ENCODE assay signal across 15 mouse cellular contexts in genomic region chr7:70575614-70576013, GRCm38 (mm10).
"Had no signal": no experiment of that assay in that cellular context is flagged by ENCODE, and none has a peak within 500 bp of the region (broad histone marks: within the 10 kb centered on the region; RNA-seq: fewer than 3 reads in every experiment).

No protein-coding gene starts in this region.

- H3K9ac ChIP-seq: hindbrain, embryonic 14.5 days; intestine, embryonic 15.5 days; limb, embryonic 13.5 days; liver, embryonic 15.5 days; midbrain, embryonic 12.5 days; neural tube, embryonic 13.5 days had no signal

- H3K27ac ChIP-seq: hindbrain, embryonic 14.5 days; intestine, embryonic 15.5 days; kidney, postnatal 0 days; limb, embryonic 13.5 days; liver, embryonic 15.5 days; midbrain, embryonic 12.5 days; neural tube, embryonic 13.5 days had no signal

- DNase-seq: kidney, adult 2 months; left cerebral cortex, postnatal 4 days; retina, postnatal 1 day; right cerebral cortex, postnatal 14 days; thymus, adult 2 months; thymus, postnatal 25 days had no signal

- H3K36me3 ChIP-seq: intestine, embryonic 15.5 days; limb, embryonic 13.5 days; liver, embryonic 15.5 days; midbrain, embryonic 12.5 days; neural tube, embryonic 13.5 days had no signal

- H3K9me3 ChIP-seq: intestine, embryonic 15.5 days; limb, embryonic 13.5 days; liver, embryonic 15.5 days; midbrain, embryonic 12.5 days; neural tube, embryonic 13.5 days had no signal

- H3K4me3 ChIP-seq: intestine, embryonic 15.5 days; limb, embryonic 13.5 days; liver, embryonic 15.5 days; midbrain, embryonic 12.5 days; neural tube, embryonic 13.5 days had no signal

- ATAC-seq: intestine, embryonic 15.5 days; midbrain, embryonic 16.5 days had no signal

- H3K4me2 ChIP-seq: hindbrain, embryonic 14.5 days; intestine, embryonic 15.5 days; limb, embryonic 13.5 days; liver, embryonic 11.5 days; liver, embryonic 15.5 days; midbrain, embryonic 12.5 days; neural tube, embryonic 13.5 days had no signal

- H3K27me3 ChIP-seq: intestine, embryonic 15.5 days; limb, embryonic 13.5 days; liver, embryonic 15.5 days; neural tube, embryonic 13.5 days had no signal

- H3K4me1 ChIP-seq: intestine, embryonic 15.5 days; liver, embryonic 15.5 days had no signal
